Mouse (Mus musculus) ES-E14 (cell line): ENCODE data around the gene Gins1. TPM values are rescaled to one million over a fixed set of nuclear protein-coding genes. Genes with fewer than 3 reads are reported as not detected.

ENCODE experiments used
- DNase-seq: peaks from one replicate; pipeline ENCODE4 v3.0.0-alpha.2; 2013; ENCODE audit warnings: low read depth, low spot score
- H3K27ac ChIP-seq: 2 replicates; pipeline ENCODE4 v1.5.1; 2012; ENCODE audit warnings: low read depth, mild to moderate bottlenecking, low read length, moderate library complexity, mixed read lengths; ENCODE audit not compliant: poor library complexity, insufficient read depth, severe bottlenecking
- H3K36me3 ChIP-seq: 2 replicates; pipeline ENCODE4 v1.6.1; 2012; ENCODE audit warnings: mild to moderate bottlenecking, low read length, moderate library complexity, mixed read lengths; ENCODE audit not compliant: control insufficient read depth, poor library complexity, insufficient read depth, severe bottlenecking
- H3K4me1 ChIP-seq, 2 experiments: fragments of 150-350 bp in 1 of 2; sonication (generic) in 1 of 2; 2 replicates each; pipeline ENCODE4 v1.6.1; 2012; ENCODE audit warnings: low read length in 2 of 2, mild to moderate bottlenecking in 1 of 2, mixed read lengths in 1 of 2; ENCODE audit not compliant: control insufficient read depth in 2 of 2, insufficient read depth in 2 of 2, poor library complexity in 1 of 2
- H3K4me3 ChIP-seq, 2 experiments: fragments of 150-350 bp in 1 of 2; sonication (generic) in 1 of 2; 2 replicates each; pipeline ENCODE4 v1.5.1; 2012; ENCODE audit warnings: low read length in 2 of 2, low read depth in 1 of 2, mild to moderate bottlenecking in 1 of 2, mixed read lengths in 1 of 2; ENCODE audit not compliant: insufficient read depth in 1 of 2, poor library complexity in 1 of 2, severe bottlenecking in 1 of 2
- H3K9ac ChIP-seq: 2 replicates; pipeline ENCODE4 v1.6.1; 2012; ENCODE audit warnings: low read depth, mild to moderate bottlenecking, low read length, mixed read lengths; ENCODE audit not compliant: poor library complexity, insufficient read depth, severe bottlenecking
- H3K9me3 ChIP-seq: fragments of 150-350 bp; sonication (generic); 2 replicates; pipeline ENCODE4 v1.6.1; 2012; ENCODE audit warnings: low read depth, mild to moderate bottlenecking, low read length; ENCODE audit not compliant: control insufficient read depth, insufficient read depth
- CHD2 ChIP-seq: IDR thresholded peaks from 2 replicates; pipeline ENCODE4 v1.6.1; 2014; ENCODE audit warnings: mild to moderate bottlenecking, low read depth, low read length, inconsistent platforms
- HCFC1 ChIP-seq: IDR thresholded peaks from 2 replicates; pipeline ENCODE4 v1.6.1; 2012; ENCODE audit warnings: low read length, inconsistent platforms, borderline replicate concordance; ENCODE audit not compliant: insufficient read depth
- MAFK ChIP-seq: IDR thresholded peaks from 2 replicates; pipeline ENCODE4 v1.6.1; 2014; ENCODE audit warnings: mild to moderate bottlenecking, low read depth, low read length, inconsistent platforms; ENCODE audit not compliant: insufficient read depth
- ZC3H11A ChIP-seq: IDR thresholded peaks from 2 replicates; pipeline ENCODE4 v1.6.1; 2012; ENCODE audit warnings: low read depth, mild to moderate bottlenecking, inconsistent platforms, low read length, borderline replicate concordance
- ZNF384 ChIP-seq: IDR thresholded peaks from 2 replicates; pipeline ENCODE4 v1.6.1; 2012; ENCODE audit warnings: low read depth, low read length, inconsistent platforms
- in situ Hi-C, 2 experiments: fragments of 600-800 bp; cut with MboI; formaldehyde crosslinking; loops; one replicate each; pipeline ENCODE4 v1.15.1; 2025; ENCODE audit warnings: low sequenced_read_pairs in 2 of 2, inconsistent platforms in 1 of 2; ENCODE audit not compliant: unreplicated experiment in 2 of 2
- total RNA-seq: library from RNA; depleted of rRNA; stranded (reverse); fragments of 300-350 nt; gene quantifications from 2 replicates; pipeline ENCODE4 v1.2.3, GENCODE M21; 2012

Gene Gins1
- total RNA-seq, 1 experiment, result 45.6 TPM

GRCm38 (mm10) chr2:150894617-150895267 is 10.5 kb upstream of the Gins1 start:
- TF ChIP-seq ZNF384, result no peak
- no peak for TF ChIP-seq MAFK
- no peak for TF ChIP-seq CHD2
- TF ChIP-seq ZC3H11A, result no peak
- no peak for TF ChIP-seq HCFC1
- no peak for DNase-seq
- H3K4me3 ChIP-seq, result no peak overlapping the region
- H3K36me3 ChIP-seq, result no peaks in the 10 kb centered on the region
- in situ Hi-C loops, result no loop called here
- H3K27ac ChIP-seq, result no peak overlapping the region
- H3K9ac ChIP-seq, result no peak overlapping the region
- no peaks in the 10 kb centered on the region for H3K9me3 ChIP-seq
- no peaks in the 10 kb centered on the region; a peak in 1 of 4 replicates for H3K4me1 ChIP-seq

- Histone ChIP-seq H3K9ac (no peak overlapping the region), H3K36me3 (peaks cover 3% of the 10 kb centered on the region; the same call in 1 of the 2 replicates), H3K9me3 (no peaks in the 10 kb centered on the region), H3K4me3 (no peak overlapping the region), H3K27ac (no peak overlapping the region), H3K4me1 (no peaks in the 10 kb centered on the region; a peak in 1 of 4 replicates)
- in situ Hi-C loops, result no loop called here
- no peak for DNase-seq
- no peak for TF ChIP-seq ZNF384
- no peak for TF ChIP-seq ZC3H11A
- no peak for TF ChIP-seq HCFC1
- TF ChIP-seq MAFK, result no peak
- no peak for TF ChIP-seq CHD2
Observed at GRCm38 (mm10) chr2:150895691-150896252, 9.4 kb upstream of the Gins1 start.

- H3K4me1 ChIP-seq, result no peaks in the 10 kb centered on the region; a peak in 2 of 4 replicates
- no peak overlapping the region for H3K27ac ChIP-seq
- no peak overlapping the region for H3K4me3 ChIP-seq
- TF ChIP-seq HCFC1 (no peak), ZC3H11A (no peak), ZNF384 (no peak), MAFK (no peak), CHD2 (no peak)
- no peak overlapping the region for H3K9ac ChIP-seq
- H3K9me3 ChIP-seq, result no peaks in the 10 kb centered on the region
- H3K36me3 ChIP-seq, result peaks cover 3% of the 10 kb centered on the region; the same call in 1 of the 2 replicates
- DNase-seq, result no peak
- in situ Hi-C loops, result no loop called here
Observed at GRCm38 (mm10) chr2:150900341-150900740, 4.9 kb upstream of the Gins1 start.

GRCm38 (mm10) chr2:150902347-150902746 is 2.9 kb upstream of the Gins1 start:
- Histone ChIP-seq H3K36me3 (peaks cover 3% of the 10 kb centered on the region; the same call in 1 of the 2 replicates), H3K4me1 (no peaks in the 10 kb centered on the region; a peak in 1 of 4 replicates), H3K4me3 (no peak overlapping the region), H3K9ac (no peak overlapping the region), H3K9me3 (no peaks in the 10 kb centered on the region), H3K27ac (no peak overlapping the region)
- no peak for DNase-seq
- TF ChIP-seq ZC3H11A (no peak), HCFC1 (no peak), ZNF384 (no peak), CHD2 (no peak), MAFK (no peak)
- in situ Hi-C loops, result no loop called here
